Mouse (Mus musculus): ENCODE results near the gene Rapgef1. TPM values are rescaled to one million over a fixed set of nuclear protein-coding genes. Genes with fewer than 3 reads are reported as not detected.

The Rapgef1 gene
- total and polyA plus RNA-seq, 2 experiments from 2014 or later = 13.7 to 94.0 TPM

DNA sequence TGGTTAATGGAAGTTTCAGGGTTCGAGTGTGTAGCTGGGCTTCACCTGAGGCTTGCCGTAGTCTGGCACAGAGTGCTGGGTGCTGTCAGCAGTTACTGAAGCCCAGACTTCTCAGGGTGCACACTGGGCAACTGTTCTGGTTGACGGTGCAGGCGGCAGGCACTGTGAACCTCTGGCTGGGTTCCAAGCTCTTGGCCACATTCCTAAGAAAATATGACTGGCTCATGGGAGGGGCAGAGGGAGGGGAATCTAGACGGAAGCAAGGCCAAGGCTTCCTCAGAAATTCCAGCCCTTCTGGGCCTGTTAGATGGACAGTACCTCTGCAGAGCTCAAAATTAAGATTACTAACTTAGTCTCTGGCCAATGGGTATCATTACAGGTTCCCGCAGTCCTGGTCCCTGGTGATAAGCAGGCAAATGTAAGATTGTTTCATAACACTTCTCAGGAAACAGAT is 13.6 kb downstream of the Rapgef1 start:
- TF ChIP-seq CTCF (IDR thresholded peaks at IDR 0.05; ENCODE audit: low read depth) = no peak
- no peak overlapping the region for H3K4me2 ChIP-seq (ENCODE audit: low read depth, low read length)
- H3K4me3 ChIP-seq (ENCODE audit: low read length) = no peak overlapping the region
- H3K27ac ChIP-seq = no peak overlapping the region
- no peaks in the 10 kb centered on the region for H3K27me3 ChIP-seq (ENCODE audit: insufficient read depth, low read length)
- no peak overlapping the region for H3K9ac ChIP-seq (replicated peaks; ENCODE audit: low read length)
- no peaks in the 10 kb centered on the region for H3K9me3 ChIP-seq (ENCODE audit: low read length)
- 32% methylated on average over 6 of the region's 6 CpGs for WGBS
- H3K4me1 ChIP-seq (ENCODE audit: insufficient read depth, low read length) = peaks cover 11% of the 10 kb centered on the region; the same call in 1 of the 2 replicates
- peak; percentile 29; the same call in 1 of the 2 replicates for ATAC-seq
- H3K36me3 ChIP-seq (ENCODE audit: insufficient read depth, low read length) = no peaks in the 10 kb centered on the region
- peak; percentile 73 for DNase-seq (ENCODE audit: low spot score)

DNA sequence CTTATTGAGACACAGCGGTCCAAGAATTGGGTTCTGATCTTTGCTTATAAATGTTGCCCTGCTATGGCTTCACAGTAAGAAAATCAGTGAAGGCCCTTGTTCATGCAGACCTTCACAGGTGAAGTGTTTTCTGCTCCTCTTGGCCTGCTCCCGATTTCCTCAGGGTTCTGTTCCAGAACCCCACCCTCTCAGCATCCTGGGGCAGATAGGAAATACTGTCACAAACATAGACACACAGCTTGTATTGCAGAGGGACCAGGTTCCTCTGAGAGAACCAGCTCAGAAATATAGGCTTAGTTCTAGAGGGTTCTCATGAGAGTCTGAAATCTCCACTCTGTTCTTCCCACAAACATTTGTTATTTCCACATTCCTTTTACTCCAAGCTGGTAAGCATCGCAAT is 14.3 kb downstream of the Rapgef1 start:
- H3K4me1 ChIP-seq (ENCODE audit: insufficient read depth, low read length) = peaks cover 11% of the 10 kb centered on the region; the same call in 1 of the 2 replicates
- no peaks in the 10 kb centered on the region for H3K9me3 ChIP-seq (ENCODE audit: low read length)
- H3K36me3 ChIP-seq (ENCODE audit: insufficient read depth, low read length) = no peaks in the 10 kb centered on the region
- no peak overlapping the region for H3K27ac ChIP-seq
- WGBS = 80% methylated on average over 3 of the region's 3 CpGs
- no peaks in the 10 kb centered on the region for H3K27me3 ChIP-seq (ENCODE audit: insufficient read depth, low read length)
- no peak overlapping the region for H3K9ac ChIP-seq (replicated peaks; ENCODE audit: low read length)
- H3K4me3 ChIP-seq (ENCODE audit: low read length) = no peak overlapping the region
- TF ChIP-seq CTCF (IDR thresholded peaks at IDR 0.05; ENCODE audit: low read depth) = no peak
- no peak overlapping the region for H3K4me2 ChIP-seq (ENCODE audit: low read depth, low read length)
- ATAC-seq (no peak), DNase-seq (ENCODE audit: low spot score) (no peak)

DNA sequence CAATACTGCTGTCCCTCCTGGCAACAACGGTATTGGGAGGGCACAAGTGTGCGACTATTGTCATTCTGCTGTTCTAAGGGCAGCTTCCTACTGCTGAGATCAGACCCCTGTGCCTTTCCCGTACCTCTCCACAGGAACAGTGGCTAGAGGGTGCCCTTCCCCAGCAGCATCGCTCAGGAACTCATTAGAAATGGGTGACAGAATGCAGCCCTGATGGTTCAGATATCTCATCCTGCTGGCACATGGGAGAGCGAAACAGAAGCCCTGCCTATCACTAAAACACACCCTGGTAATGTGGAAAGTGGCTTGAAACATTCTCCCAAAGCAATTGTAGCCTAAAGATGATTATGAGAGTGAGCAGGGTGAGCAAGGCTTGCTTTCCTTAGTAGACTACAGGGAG is 15.0 kb downstream of the Rapgef1 start:
- no peak for ATAC-seq
- no peak overlapping the region for H3K27ac ChIP-seq
- 62% methylated on average over 5 of the region's 5 CpGs for WGBS

DNA sequence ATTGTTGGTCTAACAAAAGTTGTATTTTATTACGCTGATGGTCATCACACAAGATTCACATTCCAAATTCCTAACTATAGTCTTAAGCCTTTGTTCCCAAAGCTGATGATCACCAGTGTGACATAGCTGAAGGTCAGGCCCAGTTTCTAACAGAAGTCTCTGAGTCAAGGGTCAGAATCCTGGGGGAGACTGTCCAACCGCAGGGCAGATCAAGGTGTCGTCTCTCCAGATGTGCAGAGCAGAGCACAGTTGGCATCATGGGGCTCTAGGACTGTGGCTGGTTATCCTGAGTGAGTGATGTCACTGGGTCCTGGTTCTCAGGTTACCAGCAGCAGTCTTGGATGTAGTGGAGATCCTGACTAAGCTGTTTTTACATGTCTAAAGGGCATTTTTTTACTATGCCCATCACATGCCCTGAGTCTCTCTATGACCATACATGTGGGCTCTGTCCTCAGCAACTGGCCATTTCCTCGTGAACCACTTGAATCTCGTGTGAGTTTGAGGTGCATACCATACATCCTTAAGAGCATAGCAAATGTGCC is 16.5 kb downstream of the Rapgef1 start:
- Histone ChIP-seq H3K36me3 (ENCODE audit: insufficient read depth, low read length) (no peaks in the 10 kb centered on the region), H3K4me2 (ENCODE audit: low read depth, low read length) (no peak overlapping the region), H3K27ac (no peak overlapping the region), H3K9me3 (ENCODE audit: low read length) (no peaks in the 10 kb centered on the region), H3K27me3 (ENCODE audit: insufficient read depth, low read length) (no peaks in the 10 kb centered on the region), H3K4me1 (ENCODE audit: insufficient read depth, low read length) (peaks cover 11% of the 10 kb centered on the region; the same call in 1 of the 2 replicates), H3K4me3 (ENCODE audit: low read length) (no peak overlapping the region), H3K9ac (replicated peaks; ENCODE audit: low read length) (no peak overlapping the region)
- ATAC-seq (no peak), DNase-seq (ENCODE audit: low spot score) (no peak)
- 97% methylated on average over 5 of the region's 5 CpGs for WGBS
- no peak for TF ChIP-seq CTCF (IDR thresholded peaks at IDR 0.05; ENCODE audit: low read depth)

More for the DNA sequence above, 15.0 kb downstream of the Rapgef1 start:
- DNase-seq (ENCODE audit: low spot score) = no peak
- peaks cover 11% of the 10 kb centered on the region; the same call in 1 of the 2 replicates for H3K4me1 ChIP-seq (ENCODE audit: insufficient read depth, low read length)
- H3K4me2 ChIP-seq (ENCODE audit: low read depth, low read length) = no peak overlapping the region
- no peak overlapping the region for H3K4me3 ChIP-seq (ENCODE audit: low read length)
- H3K9me3 ChIP-seq (ENCODE audit: low read length) = no peaks in the 10 kb centered on the region
- H3K36me3 ChIP-seq (ENCODE audit: insufficient read depth, low read length) = no peaks in the 10 kb centered on the region
- H3K27me3 ChIP-seq (ENCODE audit: insufficient read depth, low read length) = no peaks in the 10 kb centered on the region
- no peak overlapping the region for H3K9ac ChIP-seq (replicated peaks; ENCODE audit: low read length)
- TF ChIP-seq CTCF (IDR thresholded peaks at IDR 0.05; ENCODE audit: low read depth) = no peak

DNA sequence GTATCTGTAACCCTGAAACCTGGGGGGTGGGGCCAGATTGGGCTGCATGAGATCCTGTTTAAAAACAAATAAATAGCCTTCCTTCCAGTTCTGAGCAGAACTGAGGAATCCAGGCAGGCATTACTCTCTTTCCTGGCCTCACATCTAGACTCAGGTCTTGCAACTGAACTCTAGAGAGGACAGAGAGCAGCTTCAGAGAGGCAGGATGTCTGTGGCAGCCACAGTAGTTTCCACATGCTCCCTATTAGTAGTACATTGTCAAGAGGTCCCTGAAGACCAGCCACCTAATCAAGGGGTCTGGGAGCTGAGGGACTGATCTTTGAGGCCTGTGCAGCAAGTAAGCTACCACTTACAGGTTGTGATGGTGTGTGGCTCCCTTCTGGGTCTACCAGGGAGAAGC is 18.0 kb downstream of the Rapgef1 start:
- no peaks in the 10 kb centered on the region for H3K9me3 ChIP-seq (ENCODE audit: low read length)
- H3K4me2 ChIP-seq (ENCODE audit: low read depth, low read length) = no peak overlapping the region
- H3K4me3 ChIP-seq (ENCODE audit: low read length) = no peak overlapping the region
- ATAC-seq (no peak), DNase-seq (ENCODE audit: low spot score) (no peak)
- H3K9ac ChIP-seq (replicated peaks; ENCODE audit: low read length) = no peak overlapping the region
- no peak overlapping the region for H3K27ac ChIP-seq
- no peaks in the 10 kb centered on the region for H3K36me3 ChIP-seq (ENCODE audit: insufficient read depth, low read length)
- no peak for TF ChIP-seq CTCF (IDR thresholded peaks at IDR 0.05; ENCODE audit: low read depth)
- peaks cover 11% of the 10 kb centered on the region; the same call in 1 of the 2 replicates for H3K4me1 ChIP-seq (ENCODE audit: insufficient read depth, low read length)
- H3K27me3 ChIP-seq (ENCODE audit: insufficient read depth, low read length) = no peaks in the 10 kb centered on the region

DNA sequence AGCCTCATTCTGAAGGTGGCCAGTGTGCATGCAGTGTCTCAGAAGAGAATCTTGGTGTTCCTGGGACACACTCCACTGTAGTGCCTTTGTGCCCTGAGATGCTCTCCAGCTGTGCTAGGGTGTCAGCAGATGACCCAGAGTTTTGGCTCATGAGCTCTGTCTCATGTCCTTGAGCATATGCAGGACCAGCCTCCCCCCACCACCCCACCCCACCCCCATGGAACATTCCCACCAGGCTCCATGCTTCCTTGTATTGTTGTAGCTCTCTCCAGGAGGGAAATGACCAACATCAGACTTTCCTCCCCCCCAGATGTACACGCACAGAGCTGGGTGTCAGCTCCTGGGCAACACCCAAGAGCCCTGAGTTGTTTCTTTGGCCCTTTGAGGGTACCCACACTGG is 19.9 kb downstream of the Rapgef1 start:
- H3K27me3 ChIP-seq (ENCODE audit: insufficient read depth, low read length) = no peaks in the 10 kb centered on the region
- TF ChIP-seq CTCF (IDR thresholded peaks at IDR 0.05; ENCODE audit: low read depth) = no peak
- H3K4me2 ChIP-seq (ENCODE audit: low read depth, low read length) = no peak overlapping the region
- 58% methylated on average over 1 of the region's 1 CpGs for WGBS
- ATAC-seq (no peak; the same call in 1 of the 2 replicates), DNase-seq (ENCODE audit: low spot score) (no peak)
- H3K27ac ChIP-seq = no peak overlapping the region
- H3K9ac ChIP-seq (replicated peaks; ENCODE audit: low read length) = no peak overlapping the region
- H3K4me1 ChIP-seq (ENCODE audit: insufficient read depth, low read length) = no peaks in the 10 kb centered on the region
- no peaks in the 10 kb centered on the region for H3K36me3 ChIP-seq (ENCODE audit: insufficient read depth, low read length)
- no peak overlapping the region for H3K4me3 ChIP-seq (ENCODE audit: low read length)
- H3K9me3 ChIP-seq (ENCODE audit: low read length) = no peaks in the 10 kb centered on the region

DNA sequence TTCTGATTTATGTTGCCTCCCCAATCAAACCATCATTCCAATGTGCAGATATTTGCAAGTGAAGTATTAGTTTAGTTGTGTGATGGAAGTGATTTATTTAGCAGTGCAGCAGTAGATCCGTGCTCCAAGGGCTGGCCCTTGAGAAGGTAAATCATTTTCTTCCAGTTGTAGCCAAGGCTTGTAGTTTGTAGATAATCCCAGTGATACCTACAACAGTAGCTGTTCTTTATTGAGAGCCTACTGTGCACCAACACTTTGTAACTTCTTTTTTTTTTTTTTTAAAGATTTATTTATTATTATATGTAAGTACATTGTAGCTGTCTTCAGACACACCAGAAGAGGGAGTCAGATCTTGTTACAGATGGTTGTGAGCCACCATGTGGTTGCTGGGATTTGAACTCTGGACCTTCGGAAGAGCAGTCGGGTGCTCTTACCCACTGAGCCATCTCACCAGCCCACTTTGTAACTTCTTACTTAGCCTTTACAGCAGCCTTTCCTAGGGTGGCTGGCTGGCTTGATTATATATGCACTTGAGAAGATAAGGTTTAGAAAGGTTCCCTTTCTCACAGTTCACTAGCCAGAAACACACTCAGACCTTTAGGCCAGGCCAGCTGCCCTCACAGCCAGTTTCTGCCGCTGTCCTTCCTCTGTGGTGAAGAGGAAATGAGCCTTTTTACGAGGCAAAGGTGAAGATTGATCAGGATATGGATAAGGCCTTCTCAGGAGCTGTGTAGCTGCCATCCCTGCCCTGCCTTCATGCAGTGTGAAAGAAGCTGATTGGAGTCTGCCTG is 20.6 kb downstream of the Rapgef1 start:
- DNase-seq (ENCODE audit: low spot score) (no peak), ATAC-seq (no peak)
- no peak for TF ChIP-seq CTCF (IDR thresholded peaks at IDR 0.05; ENCODE audit: low read depth)
- Histone ChIP-seq H3K4me3 (ENCODE audit: low read length) (no peak overlapping the region), H3K4me2 (ENCODE audit: low read depth, low read length) (no peak overlapping the region), H3K27ac (no peak overlapping the region), H3K36me3 (ENCODE audit: insufficient read depth, low read length) (no peaks in the 10 kb centered on the region), H3K9me3 (ENCODE audit: low read length) (no peaks in the 10 kb centered on the region), H3K27me3 (ENCODE audit: insufficient read depth, low read length) (no peaks in the 10 kb centered on the region), H3K9ac (replicated peaks; ENCODE audit: low read length) (no peak overlapping the region), H3K4me1 (ENCODE audit: insufficient read depth, low read length) (no peaks in the 10 kb centered on the region)
- 90% methylated on average over 5 of the region's 5 CpGs for WGBS
